Mouse (Mus musculus): ENCODE measurements around the gene Ccser1. TPM values are rescaled to one million over a fixed set of nuclear protein-coding genes. Genes with fewer than 3 reads are reported as not detected.

Gene Ccser1
- polyA plus RNA-seq, 1 experiment from 2014 or later = 10.4 TPM

DNA sequence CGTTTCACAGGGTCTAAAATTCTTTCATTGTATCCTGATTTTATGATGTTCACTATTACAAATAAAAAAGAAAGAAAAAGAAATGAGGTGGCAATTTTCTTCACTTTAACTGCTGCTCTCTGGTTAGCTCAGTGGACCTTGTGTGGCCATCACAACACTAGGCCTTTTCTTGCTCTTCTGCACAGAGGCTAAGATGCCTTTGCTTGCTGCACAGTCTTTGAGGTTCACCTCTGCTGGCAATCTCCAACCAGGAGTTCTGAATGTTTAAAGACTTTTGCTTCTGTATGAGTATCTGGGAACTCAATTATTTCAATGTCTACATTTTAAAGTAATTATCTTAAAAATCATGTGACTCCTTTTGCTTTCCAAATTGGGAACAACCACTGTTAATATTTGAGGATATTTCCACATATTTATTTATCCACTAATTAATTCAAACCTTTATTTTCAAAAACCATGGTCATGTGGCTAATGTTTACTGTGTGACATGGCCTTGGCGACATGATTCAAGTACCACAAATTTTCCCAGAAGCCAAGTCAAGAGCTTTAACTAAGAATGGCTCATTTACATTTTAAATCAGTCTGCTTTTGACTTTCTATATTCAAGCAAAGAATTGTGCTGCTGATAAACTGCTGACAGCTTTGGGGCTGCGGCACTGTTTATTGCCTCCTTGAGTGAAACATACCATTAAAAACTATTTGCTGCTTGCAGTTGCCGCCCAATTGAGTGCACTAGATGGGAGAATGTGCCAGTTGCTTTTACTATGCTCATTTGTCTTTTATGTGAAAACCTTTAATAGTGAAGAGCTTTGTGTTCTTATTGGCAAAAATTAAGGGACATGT lies 312.1 kb downstream of the Ccser1 start:
- 64% methylated on average over 4 of the region's 4 CpGs for WGBS
- Histone ChIP-seq H3K4me1 (replicated peaks; ENCODE audit: control insufficient read depth, insufficient read depth, low read length) (no peaks in the 10 kb centered on the region), H3K27ac (ENCODE audit: low read depth, low read length) (no peak overlapping the region), H3K4me3 (ENCODE audit: low read depth, low read length) (no peak overlapping the region), H3K4me2 (replicated peaks; ENCODE audit: low read depth, low read length) (no peak overlapping the region), H3K9me3 (ENCODE audit: control insufficient read depth, low read length) (no peaks in the 10 kb centered on the region), H3K9ac (ENCODE audit: low read depth, low read length) (no peak overlapping the region), H3K36me3 (ENCODE audit: control insufficient read depth, insufficient read depth, low read length) (no peaks in the 10 kb centered on the region), H3K27me3 (ENCODE audit: control insufficient read depth, insufficient read depth, low read length) (no peaks in the 10 kb centered on the region)
- ATAC-seq (ENCODE audit: low FRiP score) (peak; percentile 64; the same call in 1 of the 2 replicates), DNase-seq (ENCODE audit: low spot score) (no peak)

DNA sequence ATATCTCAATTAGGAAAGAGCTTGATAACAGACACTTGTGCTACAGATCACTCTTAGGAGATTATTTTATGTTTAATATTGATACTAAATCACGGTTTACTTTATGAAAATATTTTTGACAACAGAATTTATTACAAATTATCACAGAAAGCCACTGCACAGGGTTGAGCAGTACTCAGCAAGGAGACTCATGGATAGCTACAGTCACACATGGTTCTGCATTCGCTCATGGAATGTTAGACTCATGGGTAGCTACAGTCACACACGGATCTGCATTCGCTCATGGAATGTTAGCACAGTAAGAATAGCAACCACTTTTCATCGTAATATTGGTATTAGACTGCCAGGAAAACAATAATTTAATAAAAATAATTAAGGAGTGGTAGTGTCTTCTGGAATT lies 313.3 kb downstream of the Ccser1 start:
- Histone ChIP-seq H3K4me3 (ENCODE audit: low read depth, low read length) (no peak overlapping the region), H3K9ac (ENCODE audit: low read depth, low read length) (no peak overlapping the region), H3K36me3 (ENCODE audit: control insufficient read depth, insufficient read depth, low read length) (no peaks in the 10 kb centered on the region), H3K9me3 (ENCODE audit: control insufficient read depth, low read length) (no peaks in the 10 kb centered on the region), H3K27me3 (ENCODE audit: control insufficient read depth, insufficient read depth, low read length) (no peaks in the 10 kb centered on the region), H3K4me1 (replicated peaks; ENCODE audit: control insufficient read depth, insufficient read depth, low read length) (no peaks in the 10 kb centered on the region), H3K27ac (ENCODE audit: low read depth, low read length) (no peak overlapping the region), H3K4me2 (replicated peaks; ENCODE audit: low read depth, low read length) (no peak overlapping the region)
- no peak for DNase-seq (ENCODE audit: low spot score)
- no peak for ATAC-seq (ENCODE audit: low FRiP score)
- 91% methylated on average over 5 of the region's 5 CpGs for WGBS

DNA sequence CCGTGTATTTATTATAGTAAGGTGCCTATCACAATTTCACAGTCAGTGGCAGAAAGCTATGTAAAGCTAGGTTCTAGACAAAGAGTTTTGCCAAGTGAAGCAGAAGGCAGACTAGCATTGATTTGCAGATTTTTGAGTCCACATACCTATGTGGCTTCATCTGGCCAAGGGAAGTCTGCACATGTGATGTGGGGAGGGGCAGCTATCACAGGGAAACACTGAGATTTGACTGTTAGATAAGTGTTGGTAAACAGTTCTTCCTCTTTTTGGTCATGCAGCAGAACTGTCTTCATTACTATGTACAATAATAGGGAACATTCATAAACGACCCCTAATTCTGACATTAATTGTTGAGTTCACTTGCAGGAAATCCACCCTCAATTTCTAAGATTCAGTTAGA lies 335.2 kb downstream of the Ccser1 start:
- DNase-seq (ENCODE audit: low spot score) (no peak), ATAC-seq (ENCODE audit: low FRiP score) (no peak)
- Histone ChIP-seq H3K9ac (ENCODE audit: low read depth, low read length) (no peak overlapping the region), H3K4me1 (replicated peaks; ENCODE audit: control insufficient read depth, insufficient read depth, low read length) (no peaks in the 10 kb centered on the region), H3K27ac (ENCODE audit: low read depth, low read length) (no peak overlapping the region), H3K9me3 (ENCODE audit: control insufficient read depth, low read length) (no peaks in the 10 kb centered on the region), H3K36me3 (ENCODE audit: control insufficient read depth, insufficient read depth, low read length) (no peaks in the 10 kb centered on the region), H3K27me3 (ENCODE audit: control insufficient read depth, insufficient read depth, low read length) (no peaks in the 10 kb centered on the region), H3K4me2 (replicated peaks; ENCODE audit: low read depth, low read length) (no peak overlapping the region), H3K4me3 (ENCODE audit: low read depth, low read length) (no peak overlapping the region)
- WGBS = 83% methylated on average over 2 of the region's 2 CpGs

DNA sequence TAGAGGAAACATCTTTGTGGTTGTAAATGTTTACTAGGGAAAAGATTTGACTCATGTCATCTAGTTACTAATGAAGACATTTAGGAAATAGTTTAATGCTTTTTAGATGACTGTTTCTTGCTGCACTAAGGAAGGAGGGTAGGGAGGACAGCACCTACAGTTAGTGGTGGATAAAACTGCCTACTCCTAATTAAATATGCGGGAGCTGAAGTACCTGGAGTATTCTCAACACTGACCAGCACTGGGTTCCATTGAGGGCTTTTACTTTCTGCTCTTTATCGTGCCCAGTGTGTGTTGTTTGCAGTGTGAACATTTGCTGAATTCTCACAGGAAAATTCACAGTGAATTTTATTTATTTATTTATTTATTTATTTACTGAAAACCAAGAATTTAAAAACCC lies 341.5 kb downstream of the Ccser1 start:
- DNase-seq (ENCODE audit: low spot score) = no peak
- 83% methylated on average over 2 of the region's 2 CpGs for WGBS
- ATAC-seq (ENCODE audit: low FRiP score) = no peak

DNA sequence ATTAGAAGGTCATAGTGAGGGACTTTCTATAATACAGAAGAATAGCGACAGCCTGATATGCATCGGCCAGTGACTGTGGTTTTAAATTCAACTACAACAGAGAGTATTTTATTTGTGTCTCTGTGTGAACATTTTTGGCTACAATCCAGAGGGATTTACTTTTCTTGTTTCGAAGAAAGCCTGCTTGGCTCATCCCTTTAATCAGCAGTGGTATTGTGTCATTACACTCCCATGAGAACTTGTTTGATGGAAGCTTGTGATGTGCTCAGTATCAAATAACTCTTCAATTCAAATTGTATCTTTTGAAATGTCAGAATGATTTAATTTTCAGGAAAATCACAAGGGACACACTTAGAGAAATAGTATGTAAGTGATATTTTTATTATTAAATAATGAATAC lies 342.0 kb downstream of the Ccser1 start:
- 80% methylated on average over 3 of the region's 3 CpGs for WGBS
- Histone ChIP-seq H3K4me3 (ENCODE audit: low read depth, low read length) (no peak overlapping the region), H3K4me1 (replicated peaks; ENCODE audit: control insufficient read depth, insufficient read depth, low read length) (no peaks in the 10 kb centered on the region), H3K27me3 (ENCODE audit: control insufficient read depth, insufficient read depth, low read length) (no peaks in the 10 kb centered on the region), H3K27ac (ENCODE audit: low read depth, low read length) (no peak overlapping the region), H3K9ac (ENCODE audit: low read depth, low read length) (no peak overlapping the region), H3K4me2 (replicated peaks; ENCODE audit: low read depth, low read length) (no peak overlapping the region), H3K36me3 (ENCODE audit: control insufficient read depth, insufficient read depth, low read length) (no peaks in the 10 kb centered on the region), H3K9me3 (ENCODE audit: control insufficient read depth, low read length) (no peaks in the 10 kb centered on the region)
- DNase-seq (ENCODE audit: low spot score) (no peak), ATAC-seq (ENCODE audit: low FRiP score) (no peak)

More for the DNA sequence above, 341.5 kb downstream of the Ccser1 start:
- H3K4me1 ChIP-seq (replicated peaks; ENCODE audit: control insufficient read depth, insufficient read depth, low read length) = no peaks in the 10 kb centered on the region
- no peak overlapping the region for H3K4me2 ChIP-seq (replicated peaks; ENCODE audit: low read depth, low read length)
- no peak overlapping the region for H3K9ac ChIP-seq (ENCODE audit: low read depth, low read length)
- no peaks in the 10 kb centered on the region for H3K9me3 ChIP-seq (ENCODE audit: control insufficient read depth, low read length)
- no peaks in the 10 kb centered on the region for H3K36me3 ChIP-seq (ENCODE audit: control insufficient read depth, insufficient read depth, low read length)
- H3K4me3 ChIP-seq (ENCODE audit: low read depth, low read length) = no peak overlapping the region
- H3K27me3 ChIP-seq (ENCODE audit: control insufficient read depth, insufficient read depth, low read length) = no peaks in the 10 kb centered on the region
- H3K27ac ChIP-seq (ENCODE audit: low read depth, low read length) = no peak overlapping the region

DNA sequence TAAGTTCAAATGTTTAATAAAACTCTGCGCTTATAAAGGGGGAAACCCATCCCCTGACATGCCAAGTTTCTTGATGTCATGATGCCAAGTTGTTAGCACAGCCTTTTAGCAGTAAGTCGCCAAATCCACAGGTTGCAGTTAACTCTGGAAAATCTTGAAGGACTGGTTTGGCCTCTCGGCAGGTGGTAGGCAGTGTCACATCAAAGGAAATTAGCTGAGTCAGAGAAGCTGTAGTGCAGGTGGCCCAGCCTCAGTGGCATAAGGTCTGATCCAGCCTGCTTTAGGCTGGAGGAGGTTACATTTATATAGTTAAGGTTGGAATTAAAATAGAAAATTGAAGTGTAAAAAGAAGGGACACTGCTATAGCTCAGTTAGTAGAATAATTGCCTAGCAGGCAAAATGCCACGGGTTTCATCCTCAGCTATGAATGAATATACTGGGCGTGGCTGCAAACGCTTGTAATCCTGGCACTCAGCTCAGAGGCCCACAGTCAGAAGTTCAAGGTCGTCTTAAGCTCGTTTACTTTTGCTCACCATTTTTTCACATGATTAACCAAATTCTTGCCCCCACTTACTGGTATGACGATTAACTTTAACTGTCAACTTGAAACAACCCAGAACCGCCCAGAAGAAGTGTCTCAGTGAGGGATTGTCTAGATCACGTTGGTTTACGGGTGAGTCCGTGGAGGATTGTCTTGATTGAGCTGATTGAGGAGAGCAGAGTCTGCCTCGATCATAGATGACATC lies 343.8 kb downstream of the Ccser1 start:
- no peaks in the 10 kb centered on the region for H3K9me3 ChIP-seq (ENCODE audit: control insufficient read depth, low read length)
- 57% methylated on average over 14 of the region's 14 CpGs for WGBS
- H3K27ac ChIP-seq (ENCODE audit: low read depth, low read length) = no peak overlapping the region
- ATAC-seq (ENCODE audit: low FRiP score) (no peak), DNase-seq (ENCODE audit: low spot score) (no peak)
- no peaks in the 10 kb centered on the region for H3K36me3 ChIP-seq (ENCODE audit: control insufficient read depth, insufficient read depth, low read length)
- no peak overlapping the region for H3K9ac ChIP-seq (ENCODE audit: low read depth, low read length)
- no peak overlapping the region for H3K4me3 ChIP-seq (ENCODE audit: low read depth, low read length)
- H3K27me3 ChIP-seq (ENCODE audit: control insufficient read depth, insufficient read depth, low read length) = no peaks in the 10 kb centered on the region
- no peak overlapping the region for H3K4me2 ChIP-seq (replicated peaks; ENCODE audit: low read depth, low read length)
- H3K4me1 ChIP-seq (replicated peaks; ENCODE audit: control insufficient read depth, insufficient read depth, low read length) = no peaks in the 10 kb centered on the region

DNA sequence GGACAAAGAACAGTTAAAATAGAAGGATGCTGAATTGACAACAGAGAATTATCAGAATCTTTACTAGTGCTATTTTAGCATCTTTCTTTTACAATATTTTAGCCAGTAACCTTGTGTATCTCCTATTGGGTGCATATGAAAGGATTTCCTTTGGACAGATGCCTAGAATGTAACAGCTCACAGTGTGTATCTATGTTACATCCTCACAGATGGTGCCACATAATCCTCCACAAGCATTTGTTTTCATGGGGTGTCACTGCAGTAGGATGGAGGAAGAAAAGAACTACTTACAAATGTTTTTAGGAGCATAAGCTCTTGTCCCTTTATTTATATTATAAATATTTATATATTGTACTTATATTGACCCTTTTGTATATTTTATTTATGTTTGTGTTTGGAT lies 360.6 kb downstream of the Ccser1 start:
- Histone ChIP-seq H3K4me1 (replicated peaks; ENCODE audit: control insufficient read depth, insufficient read depth, low read length) (no peaks in the 10 kb centered on the region), H3K27ac (ENCODE audit: low read depth, low read length) (no peak overlapping the region), H3K4me3 (ENCODE audit: low read depth, low read length) (no peak overlapping the region), H3K9ac (ENCODE audit: low read depth, low read length) (no peak overlapping the region), H3K4me2 (replicated peaks; ENCODE audit: low read depth, low read length) (no peak overlapping the region), H3K27me3 (ENCODE audit: control insufficient read depth, insufficient read depth, low read length) (no peaks in the 10 kb centered on the region), H3K36me3 (ENCODE audit: control insufficient read depth, insufficient read depth, low read length) (no peaks in the 10 kb centered on the region), H3K9me3 (ENCODE audit: control insufficient read depth, low read length) (no peaks in the 10 kb centered on the region)
- DNase-seq (ENCODE audit: low spot score) (no peak), ATAC-seq (ENCODE audit: low FRiP score) (no peak)

DNA sequence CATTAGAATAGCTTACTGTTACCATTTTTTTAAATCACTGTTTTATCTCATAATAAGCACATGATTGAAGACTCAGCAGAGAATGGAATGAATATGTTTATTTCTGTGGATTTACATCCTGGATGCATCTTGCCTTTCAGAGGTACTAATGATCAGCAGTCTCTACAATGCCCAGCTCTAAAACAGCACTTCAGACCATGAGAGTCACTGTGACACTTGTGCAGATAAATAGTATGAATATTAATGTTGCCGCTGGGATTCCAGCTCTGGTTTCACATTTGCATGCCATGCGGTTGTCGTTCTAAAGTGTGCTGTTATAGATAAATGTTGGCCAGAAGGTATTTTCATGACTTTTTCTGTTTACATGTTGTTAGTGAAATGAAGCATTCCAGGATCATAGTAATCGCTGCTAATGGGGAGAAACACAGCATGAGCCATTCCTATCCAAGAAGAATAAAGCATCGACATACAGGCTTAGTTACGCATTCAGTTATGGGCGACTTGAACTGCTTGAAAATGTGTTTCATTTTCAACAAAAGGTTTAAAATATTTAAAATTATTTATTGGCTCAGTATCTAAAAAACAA lies 363.4 kb downstream of the Ccser1 start:
- Histone ChIP-seq H3K4me3 (ENCODE audit: low read depth, low read length) (no peak overlapping the region), H3K27ac (ENCODE audit: low read depth, low read length) (no peak overlapping the region), H3K4me2 (replicated peaks; ENCODE audit: low read depth, low read length) (no peak overlapping the region), H3K36me3 (ENCODE audit: control insufficient read depth, insufficient read depth, low read length) (no peaks in the 10 kb centered on the region), H3K4me1 (replicated peaks; ENCODE audit: control insufficient read depth, insufficient read depth, low read length) (no peaks in the 10 kb centered on the region), H3K9ac (ENCODE audit: low read depth, low read length) (no peak overlapping the region), H3K27me3 (ENCODE audit: control insufficient read depth, insufficient read depth, low read length) (no peaks in the 10 kb centered on the region), H3K9me3 (ENCODE audit: control insufficient read depth, low read length) (no peaks in the 10 kb centered on the region)
- 70% methylated on average over 7 of the region's 7 CpGs for WGBS
- ATAC-seq (ENCODE audit: low FRiP score) (peak; percentile 45; the same call in 1 of the 2 replicates), DNase-seq (ENCODE audit: low spot score) (no peak)

All from hindbrain, embryonic 11.5 days (tissue).